9 mouse cellular contexts compared by ENCODE assay signal in genomic region chr1:75338091-75338694, GRCm38 (mm10). TPM values are rescaled to one million over a fixed set of nuclear protein-coding genes. Genes with fewer than 3 reads are reported as not detected.
DNase-seq lines count a peak whose midpoint lies in the region; TF ChIP-seq lines count a peak whose summit lies in the region.
"Had no signal": no experiment of that assay in that cellular context is flagged by ENCODE, and none has a peak within 500 bp of the region (broad histone marks: within the 10 kb centered on the region; RNA-seq: fewer than 3 reads in every experiment).

No protein-coding gene starts in this region.

- TF ChIP-seq CTCF in small intestine, adult 2 months (IDR thresholded peaks at IDR 0.05; ENCODE audit: extremely low read depth, insufficient read length, insufficient replicate concordance, low read depth, low read length), result no peak

- no peak overlapping the region for H3K4me3 ChIP-seq in small intestine, adult 2 months (ENCODE audit: low read depth, low read length)

- H3K4me1 ChIP-seq in small intestine, adult 2 months (ENCODE audit: control insufficient read depth, insufficient read depth, insufficient read length, low read length), result peaks cover 18% of the 10 kb centered on the region

- H3K27ac ChIP-seq in small intestine, adult 2 months (ENCODE audit: insufficient read depth, low read depth, low read length), result peak overlapping the region; percentile 32; the same call in 1 of the 2 replicates

- WGBS in small intestine, adult 2 months, result 9% methylated on average over 11 of the region's 11 CpGs

- no peak for TF ChIP-seq POLR2A in small intestine, adult 2 months (IDR thresholded peaks at IDR 0.05; ENCODE audit: low read depth, low read length)

- no peaks in the 10 kb centered on the region for H3K27me3 ChIP-seq in small intestine, adult 2 months (ENCODE audit: control insufficient read depth, insufficient read depth, low read length)

- H3K36me3 ChIP-seq in small intestine, adult 2 months (ENCODE audit: control insufficient read depth, insufficient read depth, low read length), result no peaks in the 10 kb centered on the region

- DNase-seq in lung, postnatal 10 days, result peak; percentile 40
- DNase-seq in lung, postnatal 25 days (ENCODE audit: low spot score), result no peak
- DNase-seq in fibroblast of lung, adult 2 months (ENCODE audit: low read depth), result peak; percentile 26
- peak; percentile 46 to 63 for DNase-seq in kidney, postnatal 4 days
- no peak for DNase-seq in thymus, postnatal 25 days
- DNase-seq in c-Kit-positive CD71-positive TER-119-positive erythroid progenitor cells, embryonic 14.5 days (ENCODE audit: low spot score), result no peak
- DNase-seq in spleen, postnatal 36 days (ENCODE audit: low spot score in 2 of 2), result no peak
- DNase-seq: retina, postnatal 1 day had no signal

RNA-seq across cellular contexts. Expression of gene Dnpep, which starts 20.4 kb away (rescaled TPM):
- polyA plus RNA-seq in small intestine, adult 2 months (2012; rRNA removed), result 157 and 865 TPM in 2 replicates

RNA-seq across cellular contexts. Expression of gene Des, which starts 21.9 kb away (rescaled TPM):
- 152 and 216 TPM in 2 replicates for polyA plus RNA-seq in small intestine, adult 2 months (2012; rRNA removed)

RNA-seq across cellular contexts. Expression of gene Speg, which starts 36.9 kb away (rescaled TPM):
- polyA plus RNA-seq in small intestine, adult 2 months (2012; rRNA removed), result 21.5 and 23.2 TPM in 2 replicates

RNA-seq across cellular contexts. Expression of gene Resp18, which starts 60.0 kb away (rescaled TPM):
- polyA plus RNA-seq in small intestine, adult 2 months (2012; rRNA removed), result 1.8 and 6.2 TPM in 2 replicates

Comparison
In these comparisons a context has a peak if more than half of its experiments do, and no peak if none do; other contexts are left out.
1. DNase-seq: peak in lung, postnatal 10 days (single experiment), fibroblast of lung, adult 2 months (single experiment) and kidney, postnatal 4 days (2 of 2); none in lung, postnatal 25 days (single experiment), thymus, postnatal 25 days (single experiment), c-Kit-positive CD71-positive TER-119-positive erythroid progenitor cells, embryonic 14.5 days (single experiment) and spleen, postnatal 36 days (0 of 2).